ENCODE assay signal across 31 mouse cellular contexts in genomic region chr12:71853694-71854093, GRCm38 (mm10). TPM values are rescaled to one million over a fixed set of nuclear protein-coding genes. Genes with fewer than 3 reads are reported as not detected.
DNase-seq lines count a peak whose midpoint lies in the region; ATAC-seq and TF ChIP-seq lines count a peak whose summit lies in the region.
"Had no signal": no experiment of that assay in that cellular context is flagged by ENCODE, and none has a peak within 500 bp of the region (broad histone marks: within the 10 kb centered on the region; RNA-seq: fewer than 3 reads in every experiment).

No protein-coding gene starts in this region.

- peaks cover 14% of the 10 kb centered on the region; the same call in 1 of the 2 replicates for H3K36me3 ChIP-seq in heart, embryonic 13.5 days
- H3K36me3 ChIP-seq in intestine, embryonic 16.5 days (ENCODE audit: control insufficient read depth, insufficient read depth, low read length), result no peaks in the 10 kb centered on the region
- no peaks in the 10 kb centered on the region for H3K36me3 ChIP-seq in intestine, embryonic 15.5 days
- no peaks in the 10 kb centered on the region for H3K36me3 ChIP-seq in lung, postnatal 0 days (ENCODE audit: insufficient read depth, low read length)
- H3K36me3 ChIP-seq: forebrain, embryonic 12.5 days; hindbrain, embryonic 13.5 days; kidney, embryonic 15.5 days; limb, embryonic 12.5 days; midbrain, embryonic 10.5 days; midbrain, embryonic 15.5 days; neural tube, embryonic 15.5 days; stomach, embryonic 15.5 days had no signal

- H3K4me2 ChIP-seq in heart, embryonic 13.5 days, result peak overlapping the region; percentile 20; the same call in 1 of the 2 replicates
- no peak overlapping the region for H3K4me2 ChIP-seq in intestine, embryonic 16.5 days (ENCODE audit: low read depth, low read length)
- H3K4me2 ChIP-seq in intestine, embryonic 15.5 days (replicated peaks), result no peak overlapping the region
- H3K4me2 ChIP-seq in lung, postnatal 0 days (replicated peaks; ENCODE audit: low read depth, low read length), result no peak overlapping the region
- H3K4me2 ChIP-seq: forebrain, embryonic 12.5 days; hindbrain, embryonic 13.5 days; kidney, embryonic 15.5 days; liver, embryonic 11.5 days; midbrain, embryonic 15.5 days; neural tube, embryonic 15.5 days; stomach, embryonic 15.5 days had no signal

- no peak for TF ChIP-seq EP300 in lung, postnatal 0 days (IDR thresholded peaks at IDR 0.05)

- no peak for DNase-seq in gastrocnemius, adult 2 months
- DNase-seq in gastrocnemius, adult 18-20 months (ENCODE audit: low spot score), result no peak
- no peak for DNase-seq in heart, postnatal 25 days (ENCODE audit: low spot score)
- no peak for DNase-seq in lung, postnatal 0 days (ENCODE audit: low spot score)
- no peak for DNase-seq in lung, postnatal 25 days (ENCODE audit: low spot score)
- DNase-seq: adrenal gland, adult 8-10 months; cerebellum, adult 2 months; cerebellum, postnatal 14 days; forebrain, postnatal 0 days; gastrocnemius, postnatal 14 days; kidney, adult 18-20 months; kidney, postnatal 25 days; retina, postnatal 1 day; right cerebral cortex, postnatal 14 days; thymus, adult 18-20 months; thymus, postnatal 25 days had no signal

- intact Hi-C loops in gastrocnemius, adult 2 months (cut with DNase I), result no loop called here
- intact Hi-C loops in heart, postnatal 25 days (cut with DNase I), result no loop called here

- peak overlapping the region; percentile 78 for H3K27ac ChIP-seq in gastrocnemius, adult 2 months
- peak overlapping the region; percentile 90 for H3K27ac ChIP-seq in heart, embryonic 13.5 days (replicated peaks)
- peak overlapping the region; percentile 8; the same call in 1 of the 2 replicates for H3K27ac ChIP-seq in intestine, embryonic 16.5 days (ENCODE audit: low read length)
- no peak overlapping the region for H3K27ac ChIP-seq in intestine, embryonic 15.5 days
- peak overlapping the region; percentile 54; the same call in 1 of the 2 replicates for H3K27ac ChIP-seq in lung, postnatal 0 days (ENCODE audit: low read length)
- H3K27ac ChIP-seq: forebrain, embryonic 12.5 days; hindbrain, embryonic 13.5 days; macrophage; midbrain, embryonic 10.5 days; midbrain, embryonic 15.5 days; neural tube, embryonic 15.5 days had no signal

- peaks cover 87% of the 10 kb centered on the region for H3K4me1 ChIP-seq in heart, embryonic 13.5 days
- H3K4me1 ChIP-seq in intestine, embryonic 16.5 days (ENCODE audit: control insufficient read depth, insufficient read depth, low read length), result peaks cover 26% of the 10 kb centered on the region
- peaks cover 25% of the 10 kb centered on the region for H3K4me1 ChIP-seq in intestine, embryonic 15.5 days (replicated peaks)
- peaks cover 38% of the 10 kb centered on the region; the same call in 1 of the 2 replicates for H3K4me1 ChIP-seq in lung, postnatal 0 days (ENCODE audit: insufficient read depth, low read depth, low read length)

- peak overlapping the region; percentile 50; the same call in 1 of the 2 replicates for H3K9ac ChIP-seq in heart, embryonic 13.5 days
- H3K9ac ChIP-seq in intestine, embryonic 16.5 days (ENCODE audit: low read depth, low read length), result no peak overlapping the region
- no peak overlapping the region for H3K9ac ChIP-seq in intestine, embryonic 15.5 days
- H3K9ac ChIP-seq in lung, postnatal 0 days (replicated peaks; ENCODE audit: low read depth), result no peak overlapping the region
- H3K9ac ChIP-seq: forebrain, embryonic 12.5 days; forebrain, postnatal 0 days; hindbrain, embryonic 13.5 days; kidney, embryonic 15.5 days; limb, embryonic 12.5 days; midbrain, embryonic 15.5 days; neural tube, embryonic 15.5 days; stomach, embryonic 15.5 days had no signal

- ATAC-seq in heart, embryonic 13.5 days (ENCODE audit: extremely low read depth, insufficient number of reproducible peaks, low FRiP score, low TSS enrichment), result no peak
- ATAC-seq in intestine, embryonic 16.5 days, result no peak
- ATAC-seq in intestine, embryonic 15.5 days, result no peak
- ATAC-seq in lung, postnatal 0 days, result peak; percentile 25; the same call in 1 of the 2 replicates
- ATAC-seq: forebrain, postnatal 0 days; midbrain, embryonic 15.5 days had no signal

- no peak overlapping the region for H3K4me3 ChIP-seq in gastrocnemius, adult 2 months
- no peak overlapping the region for H3K4me3 ChIP-seq in heart, embryonic 13.5 days
- H3K4me3 ChIP-seq in intestine, embryonic 16.5 days (ENCODE audit: low read length), result no peak overlapping the region
- H3K4me3 ChIP-seq in intestine, embryonic 15.5 days (replicated peaks), result no peak overlapping the region
- no peak overlapping the region for H3K4me3 ChIP-seq in lung, postnatal 0 days (ENCODE audit: low read depth, low read length)
- H3K4me3 ChIP-seq: erythroblast, embryonic 14.5 days; forebrain, embryonic 12.5 days; hindbrain, embryonic 13.5 days; kidney, embryonic 15.5 days; limb, embryonic 12.5 days; midbrain, embryonic 10.5 days; midbrain, embryonic 15.5 days; neural tube, embryonic 15.5 days; stomach, embryonic 15.5 days had no signal

- 21% methylated on average over 3 of the region's 3 CpGs for WGBS in heart, embryonic 13.5 days
- 52% methylated on average over 3 of the region's 3 CpGs for WGBS in intestine, embryonic 16.5 days
- WGBS in intestine, embryonic 15.5 days, result 42% methylated on average over 3 of the region's 3 CpGs
- WGBS in lung, postnatal 0 days, result 27% methylated on average over 3 of the region's 3 CpGs

- H3K9me3 ChIP-seq in heart, embryonic 13.5 days, result no peaks in the 10 kb centered on the region
- H3K9me3 ChIP-seq in intestine, embryonic 16.5 days (ENCODE audit: control insufficient read depth, low read length), result no peaks in the 10 kb centered on the region
- H3K9me3 ChIP-seq in intestine, embryonic 15.5 days, result no peaks in the 10 kb centered on the region
- H3K9me3 ChIP-seq in lung, postnatal 0 days (ENCODE audit: low read length), result no peaks in the 10 kb centered on the region
- H3K9me3 ChIP-seq: forebrain, embryonic 12.5 days; hindbrain, embryonic 13.5 days; kidney, embryonic 15.5 days; limb, embryonic 12.5 days; midbrain, embryonic 10.5 days; midbrain, embryonic 15.5 days; neural tube, embryonic 15.5 days; stomach, embryonic 15.5 days had no signal

- no peaks in the 10 kb centered on the region for H3K27me3 ChIP-seq in heart, embryonic 13.5 days (replicated peaks)
- no peaks in the 10 kb centered on the region for H3K27me3 ChIP-seq in intestine, embryonic 16.5 days (replicated peaks; ENCODE audit: control insufficient read depth, insufficient read depth, low read length)
- H3K27me3 ChIP-seq in intestine, embryonic 15.5 days (replicated peaks), result no peaks in the 10 kb centered on the region
- H3K27me3 ChIP-seq in lung, postnatal 0 days (replicated peaks; ENCODE audit: insufficient read depth, low read length), result no peaks in the 10 kb centered on the region
- H3K27me3 ChIP-seq: CH12.LX; forebrain, embryonic 12.5 days; hindbrain, embryonic 13.5 days; kidney, embryonic 15.5 days; limb, embryonic 12.5 days; midbrain, embryonic 15.5 days; neural tube, embryonic 15.5 days; stomach, embryonic 15.5 days had no signal

- TF ChIP-seq CTCF in gastrocnemius, adult 2 months (IDR thresholded peaks at IDR 0.05), result no peak
- TF ChIP-seq CTCF in lung, postnatal 0 days (IDR thresholded peaks at IDR 0.05), result peak; percentile 39

RNA-seq across cellular contexts. Expression of gene Daam1, which starts 22.8 kb away (rescaled TPM):
- 10 to 100 TPM in 1 of 2 experiments, 1 to 10 TPM in 1; 8.0 to 12.8 TPM for total RNA-seq in gastrocnemius, adult 2 months (2021)
- total RNA-seq in gastrocnemius, adult 18-20 months (2021), result 10 to 100 TPM in 1 of 2 experiments, 1 to 10 TPM in 1; 9.5 to 11.7 TPM
- polyA plus RNA-seq in heart, embryonic 13.5 days (2015; fragmentation: Nextera tagmentation; extraction: Ambion mirVana), result 18.5 and 18.6 TPM in 2 replicates
- 10 to 100 TPM; 78.6 to 79.5 TPM for total RNA-seq in heart, postnatal 25 days (2021)
- 7.6 and 7.7 TPM in 2 replicates for polyA plus RNA-seq in intestine, embryonic 16.5 days (2015; fragmentation: Nextera tagmentation; extraction: Ambion mirVana)
- 9.0 and 9.1 TPM in 2 replicates for polyA plus RNA-seq in intestine, embryonic 15.5 days (2015; fragmentation: Nextera tagmentation; extraction: Ambion mirVana)
- 11.0 and 12.1 TPM in 2 replicates for polyA plus RNA-seq in lung, postnatal 0 days (2015; fragmentation: Nextera tagmentation; extraction: Ambion mirVana)
